Mouse (Mus musculus): ENCODE results near the gene Plcb2. TPM values are rescaled to one million over a fixed set of nuclear protein-coding genes. Genes with fewer than 3 reads are reported as not detected.

The Plcb2 gene
- total and polyA plus RNA-seq, 2 experiments from 2014 or later: 0.63 to 2.4 TPM

DNA sequence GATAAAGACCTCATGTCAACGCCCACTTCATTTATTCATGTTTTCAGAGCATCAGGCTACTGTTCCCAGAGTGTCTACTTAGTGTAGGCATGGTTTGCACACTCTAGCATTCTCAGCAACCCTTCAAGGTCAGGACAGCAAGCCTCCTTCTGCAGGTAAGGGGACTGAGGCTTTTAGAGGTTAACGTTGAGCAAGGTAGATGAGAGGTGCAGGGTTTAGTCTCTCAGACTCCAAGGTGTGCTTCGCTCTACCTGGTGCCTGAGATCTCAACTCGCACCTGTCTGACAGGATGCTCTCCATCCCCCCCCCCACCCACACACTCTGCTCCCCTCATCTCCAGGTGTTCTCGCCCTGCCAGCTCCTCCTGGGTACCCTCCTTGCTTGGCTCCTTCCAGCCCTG lies 25.9 kb upstream of the Plcb2 start:
- Histone ChIP-seq H3K36me3 (ENCODE audit: insufficient read depth, low read length) (0 out of 2 replicates have a peak, but pooled peaks cover 2% of the 10 kb centered on the region), H3K4me1 (ENCODE audit: insufficient read depth, low read length) (no peaks in the 10 kb centered on the region; the same call in 1 of the 2 replicates), H3K4me2 (ENCODE audit: low read depth, low read length, poor library complexity, severe bottlenecking) (no peak overlapping the region), H3K9ac (replicated peaks; ENCODE audit: low read length, poor library complexity, severe bottlenecking) (no peak overlapping the region), H3K27me3 (ENCODE audit: insufficient read depth, low read length) (no peaks in the 10 kb centered on the region), H3K27ac (ENCODE audit: low read depth, low read length) (no peak overlapping the region), H3K4me3 (ENCODE audit: low read depth, low read length) (no peak overlapping the region), H3K9me3 (ENCODE audit: low read length) (no peaks in the 10 kb centered on the region)
- no peak for ATAC-seq (ENCODE audit: low FRiP score)
- TF ChIP-seq CTCF (IDR thresholded peaks at IDR 0.05): no peak
- WGBS: 95% methylated on average over 5 of the region's 5 CpGs
- DNase-seq (ENCODE audit: low spot score): no peak

GRCm38 (mm10) chr2:118752792-118753108 lies 24.5 kb upstream of the Plcb2 start:
- ATAC-seq (ENCODE audit: low FRiP score): no peak
- Histone ChIP-seq H3K27me3 (ENCODE audit: insufficient read depth, low read length) (no peaks in the 10 kb centered on the region), H3K27ac (ENCODE audit: low read depth, low read length) (no peak overlapping the region), H3K9me3 (ENCODE audit: low read length) (no peaks in the 10 kb centered on the region), H3K4me2 (ENCODE audit: low read depth, low read length, poor library complexity, severe bottlenecking) (no peak overlapping the region), H3K9ac (replicated peaks; ENCODE audit: low read length, poor library complexity, severe bottlenecking) (no peak overlapping the region), H3K36me3 (ENCODE audit: insufficient read depth, low read length) (0 out of 2 replicates have a peak, but pooled peaks cover 4% of the 10 kb centered on the region), H3K4me3 (ENCODE audit: low read depth, low read length) (no peak overlapping the region), H3K4me1 (ENCODE audit: insufficient read depth, low read length) (peaks cover 1% of the 10 kb centered on the region; the same call in 1 of the 2 replicates)
- 92% methylated on average over 4 of the region's 4 CpGs for WGBS
- DNase-seq (ENCODE audit: low spot score): no peak
- TF ChIP-seq CTCF (IDR thresholded peaks at IDR 0.05): no peak

GRCm38 (mm10) chr2:118751896-118752791 lies 23.9 kb upstream of the Plcb2 start:
- 69% methylated on average over 16 of the region's 16 CpGs for WGBS
- no peaks in the 10 kb centered on the region for H3K9me3 ChIP-seq (ENCODE audit: low read length)

GRCm38 (mm10) chr2:118750476-118750875 lies 22.2 kb upstream of the Plcb2 start:
- TF ChIP-seq CTCF (IDR thresholded peaks at IDR 0.05): no peak
- Histone ChIP-seq H3K36me3 (ENCODE audit: insufficient read depth, low read length) (0 out of 2 replicates have a peak, but pooled peaks cover 4% of the 10 kb centered on the region), H3K9me3 (ENCODE audit: low read length) (no peaks in the 10 kb centered on the region), H3K27ac (ENCODE audit: low read depth, low read length) (no peak overlapping the region), H3K4me1 (ENCODE audit: insufficient read depth, low read length) (peaks cover 4% of the 10 kb centered on the region; the same call in 1 of the 2 replicates), H3K9ac (replicated peaks; ENCODE audit: low read length, poor library complexity, severe bottlenecking) (no peak overlapping the region), H3K4me2 (ENCODE audit: low read depth, low read length, poor library complexity, severe bottlenecking) (no peak overlapping the region), H3K4me3 (ENCODE audit: low read depth, low read length) (no peak overlapping the region), H3K27me3 (ENCODE audit: insufficient read depth, low read length) (no peaks in the 10 kb centered on the region)
- DNase-seq (ENCODE audit: low spot score) (no peak), ATAC-seq (ENCODE audit: low FRiP score) (no peak)
- 79% methylated on average over 8 of the region's 8 CpGs for WGBS

More at GRCm38 (mm10) chr2:118751896-118752791, 23.9 kb upstream of the Plcb2 start:
- Histone ChIP-seq H3K4me2 (ENCODE audit: low read depth, low read length, poor library complexity, severe bottlenecking) (no peak overlapping the region), H3K4me3 (ENCODE audit: low read depth, low read length) (no peak overlapping the region), H3K27me3 (ENCODE audit: insufficient read depth, low read length) (no peaks in the 10 kb centered on the region), H3K4me1 (ENCODE audit: insufficient read depth, low read length) (peaks cover 3% of the 10 kb centered on the region; the same call in 1 of the 2 replicates), H3K9ac (replicated peaks; ENCODE audit: low read length, poor library complexity, severe bottlenecking) (no peak overlapping the region), H3K36me3 (ENCODE audit: insufficient read depth, low read length) (0 out of 2 replicates have a peak, but pooled peaks cover 4% of the 10 kb centered on the region), H3K27ac (ENCODE audit: low read depth, low read length) (no peak overlapping the region)
- DNase-seq (ENCODE audit: low spot score) (no peak), ATAC-seq (ENCODE audit: low FRiP score) (no peak)
- no peak for TF ChIP-seq CTCF (IDR thresholded peaks at IDR 0.05)

DNA sequence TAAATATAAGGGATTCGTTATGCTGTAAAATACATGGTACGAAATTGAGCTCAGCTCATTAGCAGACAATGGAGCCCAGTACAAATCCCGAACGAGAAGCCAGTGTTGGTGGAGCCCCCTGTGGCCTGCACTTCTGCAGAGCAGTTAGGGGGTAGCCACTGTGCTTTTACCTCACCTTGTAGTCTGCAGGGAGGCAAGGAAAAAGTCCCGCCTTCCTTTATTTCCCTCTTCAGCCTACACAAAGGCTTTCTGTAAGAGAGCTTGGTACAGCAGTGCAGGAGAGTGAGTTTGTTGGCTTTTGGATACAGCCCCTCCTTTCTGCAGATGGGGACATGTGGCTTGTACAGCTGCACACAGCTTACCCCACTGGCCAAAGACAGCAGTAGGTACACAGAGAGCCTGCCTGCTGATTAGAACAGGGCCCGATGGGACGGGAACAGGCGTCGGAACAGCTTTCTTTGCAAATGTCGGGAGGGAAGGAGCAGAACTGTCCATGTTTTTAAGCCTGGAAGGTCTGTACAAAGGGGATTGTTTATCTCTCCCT lies 21.2 kb upstream of the Plcb2 start:
- Histone ChIP-seq H3K36me3 (ENCODE audit: insufficient read depth, low read length) (0 out of 2 replicates have a peak, but pooled peaks cover 4% of the 10 kb centered on the region), H3K4me1 (ENCODE audit: insufficient read depth, low read length) (peaks cover 4% of the 10 kb centered on the region; the same call in 1 of the 2 replicates), H3K4me2 (ENCODE audit: low read depth, low read length, poor library complexity, severe bottlenecking) (no peak overlapping the region), H3K4me3 (ENCODE audit: low read depth, low read length) (no peak overlapping the region), H3K9me3 (ENCODE audit: low read length) (no peaks in the 10 kb centered on the region), H3K27me3 (ENCODE audit: insufficient read depth, low read length) (no peaks in the 10 kb centered on the region), H3K27ac (ENCODE audit: low read depth, low read length) (no peak overlapping the region), H3K9ac (replicated peaks; ENCODE audit: low read length, poor library complexity, severe bottlenecking) (0 out of 2 replicates have a peak overlapping the region, but pooled peaks have one; percentile 3)
- DNase-seq (ENCODE audit: low spot score) (no peak), ATAC-seq (ENCODE audit: low FRiP score) (no peak)
- 25% methylated on average over 10 of the region's 10 CpGs for WGBS
- TF ChIP-seq CTCF (IDR thresholded peaks at IDR 0.05): no peak; the same call in 1 of the 2 replicates
